Mouse (Mus musculus) forebrain, embryonic 16.5 days (tissue): ENCODE measurements at regions not wholly inside any gene's neighbourhood (a gene's known extent, or its start where the extent isn't known, plus 50 kb on each side); places are given as distances from the start of the nearest gene placed in this dataset.

Experiments
- ATAC-seq: fragments of 200-750 bp; cut with Nextera tagmentation; 2 replicates; pipeline ENCODE4 v1.8.0; 2017; ENCODE audit warnings: mild to moderate bottlenecking, moderate library complexity
- H3K27ac ChIP-seq: fragments of 300-500 bp; sonication (generic); 2 replicates; pipeline ENCODE4 v1.5.1; 2014; ENCODE audit warnings: low read length, control low read depth
- H3K27me3 ChIP-seq: fragments of 300-500 bp; sonication (generic); replicated peaks from 2 replicates; pipeline ENCODE4 v1.6.1; 2014; ENCODE audit warnings: low read length; ENCODE audit not compliant: control insufficient read depth, insufficient read depth
- H3K36me3 ChIP-seq: fragments of 300-500 bp; sonication (generic); 2 replicates; pipeline ENCODE4 v1.6.1; 2014; ENCODE audit not compliant: control insufficient read depth, insufficient read depth
- H3K4me1 ChIP-seq: fragments of 300-500 bp; sonication (generic); replicated peaks from 2 replicates; pipeline ENCODE4 v1.6.1; 2014; ENCODE audit warnings: low read length; ENCODE audit not compliant: control insufficient read depth, insufficient read depth
- H3K4me2 ChIP-seq: fragments of 300-500 bp; sonication (generic); 2 replicates; pipeline ENCODE4 v1.6.1; 2014; ENCODE audit warnings: mild to moderate bottlenecking, low read length, control low read depth
- H3K4me3 ChIP-seq: fragments of 300-500 bp; sonication (generic); replicated peaks from 2 replicates; pipeline ENCODE4 v1.5.1; 2014; ENCODE audit warnings: mild to moderate bottlenecking, low read length, control low read depth
- H3K9ac ChIP-seq: fragments of 300-500 bp; sonication (generic); replicated peaks from 2 replicates; pipeline ENCODE4 v1.6.1; 2014; ENCODE audit warnings: low read depth, low read length, control low read depth
- H3K9me3 ChIP-seq: fragments of 300-500 bp; sonication (generic); 2 replicates; pipeline ENCODE4 v1.6.1; 2016; ENCODE audit warnings: low read length; ENCODE audit not compliant: control insufficient read depth
- WGBS: fragments of 180-500 bp; shearing (Covaris S2); extraction: QIAGEN DNeasy Blood & Tissue Kit; methylation state at CpG from one replicate; pipeline ENCODE4 v1.1.7; 2014; 5-methylcytosine and 5-hydroxymethylcytosine counted together

GRCm38 (mm10) chr11:63785965-63786364, 136.1 kb downstream of the Hs3st3b1 start:
- no peak overlapping the region for H3K27ac ChIP-seq
- no peaks in the 10 kb centered on the region for H3K27me3 ChIP-seq
- no peak overlapping the region for H3K9ac ChIP-seq
- no peak overlapping the region for H3K4me2 ChIP-seq
- 0 out of 2 replicates have a peak, but pooled peaks cover under 1% of the 10 kb centered on the region for H3K4me1 ChIP-seq
- no peaks in the 10 kb centered on the region for H3K9me3 ChIP-seq
- no peak for ATAC-seq
- H3K36me3 ChIP-seq = no peaks in the 10 kb centered on the region
- no peak overlapping the region for H3K4me3 ChIP-seq
- 50% methylated on average over 4 of the region's 4 CpGs for WGBS

- Histone ChIP-seq H3K4me1 (peaks cover 6% of the 10 kb centered on the region; the same call in 1 of the 2 replicates), H3K36me3 (no peaks in the 10 kb centered on the region), H3K9ac (no peak overlapping the region), H3K4me2 (no peak overlapping the region), H3K4me3 (no peak overlapping the region), H3K9me3 (no peaks in the 10 kb centered on the region), H3K27ac (no peak overlapping the region), H3K27me3 (no peaks in the 10 kb centered on the region)
- 52% methylated on average over 8 of the region's 8 CpGs for WGBS
- no peak for ATAC-seq
Measured at GRCm38 (mm10) chr11:63789473-63790120, 132.5 kb downstream of the Hs3st3b1 start.

- no peak overlapping the region for H3K4me2 ChIP-seq
- H3K9ac ChIP-seq = no peak overlapping the region
- WGBS = 28% methylated on average over 13 of the region's 13 CpGs
- no peaks in the 10 kb centered on the region for H3K27me3 ChIP-seq
- H3K4me3 ChIP-seq = no peak overlapping the region
- no peak overlapping the region for H3K27ac ChIP-seq
- H3K9me3 ChIP-seq = no peaks in the 10 kb centered on the region
- H3K36me3 ChIP-seq = no peaks in the 10 kb centered on the region
- H3K4me1 ChIP-seq = peaks cover 6% of the 10 kb centered on the region; the same call in 1 of the 2 replicates
- ATAC-seq = no peak
Measured at GRCm38 (mm10) chr11:63791004-63791862, 130.9 kb downstream of the Hs3st3b1 start.

- no peak for ATAC-seq
- no peaks in the 10 kb centered on the region for H3K36me3 ChIP-seq
- H3K27me3 ChIP-seq = no peaks in the 10 kb centered on the region
- H3K4me1 ChIP-seq = peaks cover 6% of the 10 kb centered on the region; the same call in 1 of the 2 replicates
- H3K9ac ChIP-seq = no peak overlapping the region
- no peaks in the 10 kb centered on the region for H3K9me3 ChIP-seq
- 82% methylated on average over 8 of the region's 8 CpGs for WGBS
- H3K4me2 ChIP-seq = no peak overlapping the region
- H3K4me3 ChIP-seq = no peak overlapping the region
- H3K27ac ChIP-seq = no peak overlapping the region
Measured at GRCm38 (mm10) chr11:63793732-63794503, 128.2 kb downstream of the Hs3st3b1 start.

GRCm38 (mm10) chr11:63812146-63812545, 109.9 kb downstream of the Hs3st3b1 start:
- Histone ChIP-seq H3K27ac (no peak overlapping the region), H3K9me3 (no peaks in the 10 kb centered on the region), H3K27me3 (no peaks in the 10 kb centered on the region), H3K4me3 (no peak overlapping the region), H3K36me3 (no peaks in the 10 kb centered on the region), H3K4me2 (no peak overlapping the region), H3K4me1 (no peaks in the 10 kb centered on the region), H3K9ac (no peak overlapping the region)
- 73% methylated on average over 5 of the region's 5 CpGs for WGBS
- ATAC-seq = no peak

GRCm38 (mm10) chr11:63822847-63823246, 99.2 kb downstream of the Hs3st3b1 start:
- Histone ChIP-seq H3K9ac (no peak overlapping the region), H3K4me2 (no peak overlapping the region), H3K27ac (no peak overlapping the region), H3K36me3 (no peaks in the 10 kb centered on the region), H3K9me3 (peaks cover 5% of the 10 kb centered on the region; the same call in 1 of the 2 replicates), H3K4me3 (no peak overlapping the region), H3K27me3 (no peaks in the 10 kb centered on the region), H3K4me1 (no peaks in the 10 kb centered on the region)
- WGBS = 69% methylated on average over 4 of the region's 4 CpGs
- no peak for ATAC-seq

- WGBS = 80% methylated on average over 6 of the region's 6 CpGs
- peaks cover 5% of the 10 kb centered on the region; the same call in 1 of the 2 replicates for H3K9me3 ChIP-seq
- no peak for ATAC-seq
Measured at GRCm38 (mm10) chr11:63827271-63827762, 94.8 kb downstream of the Hs3st3b1 start.

GRCm38 (mm10) chr11:63833480-63833879, 88.6 kb downstream of the Hs3st3b1 start:
- Histone ChIP-seq H3K9ac (no peak overlapping the region), H3K36me3 (no peaks in the 10 kb centered on the region), H3K27me3 (no peaks in the 10 kb centered on the region), H3K27ac (no peak overlapping the region), H3K4me2 (no peak overlapping the region), H3K4me3 (no peak overlapping the region), H3K4me1 (no peaks in the 10 kb centered on the region), H3K9me3 (no peaks in the 10 kb centered on the region)
- ATAC-seq = no peak
- WGBS = 71% methylated on average over 3 of the region's 3 CpGs

More at GRCm38 (mm10) chr11:63827271-63827762, 94.8 kb downstream of the Hs3st3b1 start:
- no peak overlapping the region for H3K9ac ChIP-seq
- no peaks in the 10 kb centered on the region for H3K27me3 ChIP-seq
- H3K4me2 ChIP-seq = no peak overlapping the region
- no peak overlapping the region for H3K4me3 ChIP-seq
- H3K27ac ChIP-seq = no peak overlapping the region
- H3K36me3 ChIP-seq = no peaks in the 10 kb centered on the region
- H3K4me1 ChIP-seq = no peaks in the 10 kb centered on the region

GRCm38 (mm10) chr11:63834140-63834539, 88.0 kb downstream of the Hs3st3b1 start:
- Histone ChIP-seq H3K9ac (no peak overlapping the region), H3K36me3 (no peaks in the 10 kb centered on the region), H3K4me3 (no peak overlapping the region), H3K27ac (no peak overlapping the region), H3K27me3 (no peaks in the 10 kb centered on the region), H3K4me1 (no peaks in the 10 kb centered on the region), H3K9me3 (no peaks in the 10 kb centered on the region), H3K4me2 (no peak overlapping the region)
- no peak for ATAC-seq
- 90% methylated on average over 4 of the region's 4 CpGs for WGBS
